Mouse (Mus musculus) liver, adult (tissue): ENCODE data around the gene Cobl.

Experiments used
- GATA4 ChIP-seq: IDR thresholded peaks from 2 replicates; pipeline ENCODE4 v1.6.1; 2014; ENCODE audit warnings: mild to moderate bottlenecking, low read length; ENCODE audit not compliant: insufficient replicate concordance

Gene Cobl

DNA sequence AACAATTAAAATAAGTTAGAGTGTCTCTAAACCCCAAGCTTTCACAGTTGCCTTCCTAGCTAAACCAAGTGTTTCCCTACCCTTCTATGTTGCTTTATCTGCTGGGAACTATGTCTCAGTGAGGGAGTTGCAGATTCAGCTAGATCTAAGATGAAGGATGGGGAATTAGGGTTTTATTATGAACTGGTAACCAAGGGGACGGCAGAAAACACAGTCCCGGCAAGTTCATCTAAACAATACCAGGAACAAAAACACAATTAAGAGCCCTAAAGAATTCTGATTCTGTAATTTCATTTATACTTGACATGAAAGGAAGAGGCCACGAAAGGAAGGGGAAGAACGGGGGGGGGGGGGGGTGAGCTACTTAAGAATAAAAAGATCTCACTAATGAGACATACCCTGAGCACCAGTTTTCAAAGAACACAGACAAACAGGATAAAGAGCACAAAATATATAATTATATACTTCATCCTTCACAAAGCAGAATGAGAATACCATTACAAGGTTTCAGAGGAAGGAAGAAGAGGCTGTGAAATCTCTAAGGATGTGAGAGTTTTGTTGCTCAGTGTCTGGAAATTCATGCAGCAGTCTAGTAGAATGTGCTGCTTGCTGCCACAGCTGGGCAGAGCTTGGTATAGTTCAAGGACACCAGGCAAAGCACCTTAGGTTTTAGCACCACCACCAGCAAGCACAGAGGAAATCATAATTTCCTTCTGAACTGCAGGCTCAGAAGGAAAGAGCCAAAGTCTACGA is 97.2 kb downstream of the Cobl start:
- TF ChIP-seq GATA4 = no peak

DNA sequence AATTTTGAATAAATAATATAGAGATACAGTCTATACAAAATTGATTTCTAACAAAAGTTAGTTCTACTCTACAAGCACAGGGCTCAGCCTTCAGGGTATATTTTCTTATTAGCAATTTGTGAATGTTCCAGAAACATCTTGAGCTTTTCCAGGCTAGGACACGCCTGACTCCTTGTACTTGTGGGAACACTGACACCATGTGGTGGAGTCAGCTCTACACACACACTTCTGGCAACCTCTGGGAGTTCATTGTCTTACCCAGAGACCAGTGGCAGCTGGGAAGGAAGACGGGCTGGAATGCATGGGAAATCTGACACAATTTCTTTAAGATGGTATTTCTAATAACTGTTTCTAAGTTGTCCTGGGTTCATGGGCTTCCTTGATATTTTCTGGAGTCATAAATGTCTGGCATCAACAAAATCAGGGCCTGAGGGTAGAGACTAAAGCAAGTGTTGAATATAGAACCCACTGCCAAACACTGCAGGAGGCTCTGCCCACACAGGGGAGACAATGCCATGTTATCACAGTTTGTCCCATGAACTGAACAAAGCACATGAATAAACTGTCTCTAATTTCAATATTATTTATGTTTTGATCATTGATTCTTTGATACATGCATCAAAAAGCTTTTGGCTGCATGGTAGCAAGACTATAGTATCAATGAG is 105.3 kb downstream of the Cobl start:
- no peak for TF ChIP-seq GATA4

DNA sequence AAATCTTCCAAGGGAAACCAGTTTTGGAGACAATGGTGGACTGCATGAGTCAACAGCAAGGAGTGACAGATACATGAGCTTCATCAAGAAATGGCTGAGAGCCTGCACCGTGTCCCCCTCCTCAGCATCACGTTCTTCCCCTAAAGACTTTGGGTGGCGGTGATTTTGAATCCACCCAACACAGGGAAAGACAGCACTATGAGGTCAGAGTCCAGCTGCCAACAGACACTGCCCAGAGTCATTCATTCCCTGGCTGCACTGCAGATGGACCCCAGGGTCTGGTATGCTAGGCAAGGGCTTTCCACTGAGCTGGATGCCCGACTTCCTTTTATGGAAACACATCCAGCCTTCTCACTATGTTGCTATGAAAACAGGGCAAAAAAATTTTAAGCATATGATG is 106.2 kb downstream of the Cobl start:
- TF ChIP-seq GATA4 = no peak

DNA sequence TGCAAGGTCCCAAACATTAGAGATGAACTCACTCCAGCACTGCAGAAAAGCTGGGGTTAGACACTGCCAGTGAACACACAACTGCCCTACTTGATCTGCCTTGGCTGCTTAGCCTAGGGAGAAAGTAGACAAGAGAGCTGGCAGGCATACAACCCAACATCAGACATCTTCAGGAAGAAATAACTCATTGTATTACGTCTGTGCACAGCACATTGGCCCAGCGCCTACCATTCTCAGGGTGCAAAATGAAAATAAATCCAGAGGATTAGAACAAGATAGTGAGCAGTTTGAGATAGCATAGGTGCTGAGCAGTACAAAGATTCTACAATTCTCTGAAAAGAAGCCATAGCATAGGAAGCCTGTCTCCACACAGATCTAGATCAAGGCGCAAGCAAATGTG is 109.1 kb downstream of the Cobl start:
- TF ChIP-seq GATA4 = peak; percentile 75; the same call in 1 of the 2 replicates

- TF ChIP-seq GATA4 = no peak
These were observed 113.7 kb downstream of the Cobl start for GRCm38 (mm10) chr11:12350986-12351546.

DNA sequence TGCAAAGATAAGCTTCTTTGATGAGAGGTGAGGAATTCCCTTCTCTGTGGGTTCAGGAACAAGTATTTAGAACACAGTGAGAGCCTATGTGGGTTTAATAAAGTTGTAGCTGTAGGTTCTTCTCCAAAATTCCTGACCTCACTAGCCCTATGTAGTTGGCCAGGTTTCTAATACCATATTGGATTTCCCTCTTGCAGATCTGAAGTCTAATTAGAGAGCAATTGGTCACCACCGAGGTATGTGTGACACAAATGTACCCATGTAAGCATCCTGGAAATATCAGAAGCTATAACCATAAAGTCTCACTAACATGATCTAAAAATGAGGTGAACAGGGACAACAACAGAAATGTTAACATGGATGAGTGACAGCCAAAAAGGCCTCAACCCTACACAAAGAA is 114.7 kb downstream of the Cobl start:
- no peak for TF ChIP-seq GATA4

DNA sequence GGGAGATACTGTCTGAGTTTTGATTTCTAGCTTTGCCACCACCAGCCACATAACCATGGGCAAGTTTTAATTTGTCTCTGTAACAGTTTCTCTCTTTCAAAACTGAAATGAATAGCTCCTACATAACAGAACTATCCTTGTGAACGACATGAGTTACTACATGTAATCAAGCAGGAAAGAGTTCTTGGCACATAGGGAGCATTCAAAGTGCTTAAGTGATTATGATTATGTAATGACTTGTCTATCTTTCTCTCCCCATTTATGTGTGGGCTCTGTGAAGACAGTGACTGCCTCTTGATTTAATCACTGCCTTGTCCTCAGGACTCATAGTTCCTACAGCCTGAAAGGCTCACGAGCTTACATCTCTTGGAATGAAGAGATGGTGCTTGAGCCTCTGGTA is 118.3 kb downstream of the Cobl start:
- TF ChIP-seq GATA4 = no peak

DNA sequence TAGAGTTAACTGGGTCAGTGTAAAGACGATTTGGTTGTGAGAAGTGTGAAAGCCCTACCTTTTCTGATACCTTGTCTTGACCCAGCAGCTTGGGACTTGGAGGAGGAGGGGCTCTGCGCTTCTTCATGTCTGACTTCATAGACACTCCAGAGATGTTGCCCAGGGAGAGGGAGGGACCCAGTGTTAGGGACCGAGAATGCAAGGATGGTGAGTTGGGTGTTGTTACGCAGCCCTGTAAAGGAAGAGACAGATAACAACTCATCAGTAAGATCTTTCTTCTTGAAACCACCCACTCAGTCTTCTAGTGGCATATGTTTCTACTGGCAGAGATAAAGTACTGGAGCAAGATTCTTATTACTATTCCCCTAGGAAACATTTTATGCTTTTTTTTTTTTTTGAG is 121.1 kb downstream of the Cobl start:
- TF ChIP-seq GATA4 = no peak

- TF ChIP-seq GATA4 = no peak
These were observed 124.1 kb downstream of the Cobl start for GRCm38 (mm10) chr11:12340697-12341096.

DNA sequence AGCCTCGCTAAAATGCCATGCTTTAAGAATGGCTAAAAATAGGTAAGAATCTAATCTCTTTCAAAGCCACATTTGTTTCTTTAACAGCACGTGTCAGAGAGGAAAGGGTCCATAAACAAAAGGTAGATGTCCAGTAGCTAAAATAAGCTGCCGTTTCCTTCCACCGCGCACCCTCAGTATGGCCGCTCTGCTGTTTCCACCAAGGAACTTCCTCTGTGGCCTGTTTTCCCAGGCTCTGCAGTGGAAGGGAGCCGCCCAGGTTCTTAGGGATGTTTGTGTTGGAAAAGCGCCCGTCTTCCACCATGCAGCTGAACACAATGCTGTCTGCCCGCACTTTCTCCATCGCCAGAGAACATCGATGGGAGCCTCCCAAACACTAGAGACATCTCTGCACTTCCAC is 128.6 kb downstream of the Cobl start:
- TF ChIP-seq GATA4 = no peak

DNA sequence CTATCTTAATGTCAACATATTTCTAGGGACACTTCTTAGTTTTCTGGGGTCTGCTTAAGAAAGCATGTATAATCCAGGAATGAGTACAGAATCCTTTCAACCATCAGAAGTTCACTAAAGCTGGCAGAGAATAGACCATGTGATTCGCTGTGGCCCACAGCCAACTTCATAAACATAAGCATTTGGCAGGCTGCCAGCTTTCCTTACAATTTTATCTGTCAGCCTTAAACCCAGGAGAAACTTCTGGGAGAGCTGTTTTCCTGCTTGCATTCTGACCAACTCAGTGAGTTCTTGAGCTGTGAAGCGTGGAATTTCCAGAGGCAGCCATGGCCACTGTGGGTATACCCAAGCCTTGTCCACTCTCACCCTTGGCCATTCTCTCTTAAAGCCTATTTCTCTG is 132.8 kb downstream of the Cobl start:
- TF ChIP-seq GATA4 = no peak

DNA sequence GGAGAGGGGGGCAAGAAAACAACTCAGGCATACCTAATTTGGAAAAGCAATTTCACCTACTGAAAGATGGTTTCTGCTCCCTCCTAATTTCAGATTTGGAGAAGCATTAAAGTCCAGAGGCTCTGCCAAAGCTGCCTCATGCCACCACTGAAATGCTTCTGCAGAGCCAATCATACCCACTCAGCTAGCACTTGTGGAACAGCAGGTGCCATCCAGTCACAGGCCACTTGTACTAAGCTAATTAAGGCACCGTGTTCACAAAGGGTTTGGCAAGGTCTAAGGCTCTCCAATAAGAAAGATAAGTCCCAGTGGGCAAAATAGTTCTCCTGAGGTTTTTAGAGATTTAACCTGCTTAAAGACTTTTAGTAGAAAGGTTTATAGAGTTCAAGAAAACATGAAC is 143.3 kb downstream of the Cobl start:
- TF ChIP-seq GATA4 = no peak

DNA sequence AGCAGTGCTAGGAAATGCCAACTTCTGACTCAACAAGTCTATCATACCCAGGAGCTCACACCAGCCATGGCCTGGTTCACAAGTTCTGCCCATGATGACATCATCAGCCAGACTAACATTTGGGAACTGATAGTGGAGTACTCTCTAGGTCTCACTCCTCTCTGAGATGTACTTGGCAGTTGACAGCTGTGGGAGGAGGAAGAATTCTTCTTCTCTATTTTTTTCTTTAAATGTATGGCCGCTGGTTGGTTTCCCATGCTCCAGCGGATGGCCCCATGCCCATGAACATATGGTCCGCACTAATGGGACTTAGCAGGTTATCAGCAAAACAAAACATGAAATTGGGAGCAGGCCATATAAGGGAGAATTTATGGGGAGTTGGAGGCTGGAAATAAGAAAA is 145.4 kb downstream of the Cobl start:
- TF ChIP-seq GATA4 = no peak

- no peak for TF ChIP-seq GATA4
These were observed 149.1 kb downstream of the Cobl start for GRCm38 (mm10) chr11:12315670-12316069.

DNA sequence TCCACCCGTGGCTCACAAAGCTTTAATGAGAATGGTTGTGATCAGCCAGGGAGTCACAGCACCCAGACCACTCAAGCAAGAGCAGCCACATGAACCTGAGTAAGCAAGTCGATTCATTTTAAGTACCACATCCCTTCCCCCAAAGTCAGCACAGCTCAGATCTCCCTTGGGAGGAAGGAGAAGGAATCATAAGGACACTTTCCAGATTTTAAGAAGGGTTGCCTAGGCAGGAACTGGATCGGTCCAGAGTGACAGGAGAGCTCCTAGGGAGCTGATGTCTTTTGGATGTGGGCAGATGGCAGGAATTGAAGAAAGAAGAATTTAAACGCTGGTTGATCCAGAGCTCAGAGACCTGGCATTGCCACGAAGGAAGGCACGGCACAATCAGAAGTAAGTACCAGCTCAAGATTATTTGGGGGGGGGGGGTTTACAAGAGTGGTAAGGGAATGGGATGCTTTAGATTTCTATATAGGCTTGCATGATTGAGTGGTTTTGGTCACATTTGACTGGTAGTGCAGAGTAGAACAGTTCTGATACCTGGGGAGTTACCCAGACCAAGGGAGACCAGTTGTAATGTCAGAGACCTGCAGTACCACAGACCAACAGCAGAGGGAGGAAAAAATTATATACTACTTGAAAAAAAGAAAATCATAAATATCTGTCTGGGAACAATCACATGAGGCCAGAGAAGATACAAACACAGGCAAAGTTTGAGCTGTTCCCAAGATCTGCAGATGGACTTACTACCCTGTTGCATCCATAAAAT is 150.3 kb downstream of the Cobl start:
- TF ChIP-seq GATA4 = no peak

DNA sequence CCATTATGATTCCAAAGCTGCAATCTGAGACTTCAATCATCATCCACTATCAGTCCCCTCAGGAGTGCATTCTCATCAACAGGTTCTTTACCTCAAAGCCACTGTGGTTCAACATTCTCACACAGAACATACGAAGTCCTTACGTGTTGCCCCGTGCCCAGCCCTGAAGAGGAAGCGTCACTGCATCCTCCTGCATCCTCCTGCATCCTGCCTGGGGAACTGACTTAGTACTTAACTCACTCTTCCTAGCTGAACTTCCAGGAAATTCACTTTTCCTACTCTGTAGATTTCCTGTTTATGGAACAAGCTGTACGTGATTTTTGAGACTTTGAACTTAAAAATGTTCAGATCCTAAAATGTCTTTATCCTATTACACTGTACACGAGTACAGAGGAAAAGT is 153.3 kb downstream of the Cobl start:
- TF ChIP-seq GATA4 = no peak
